Mouse (Mus musculus) stomach, embryonic 16.5 days (tissue): ENCODE measurements at regions not wholly inside any gene's neighbourhood (a gene's known extent, or its start where the extent isn't known, plus 50 kb on each side); places are given as distances from the start of the nearest gene placed in this dataset.

Experiments
- ATAC-seq: fragments of 200-750 bp; cut with Nextera tagmentation; 2 replicates; pipeline ENCODE4 v1.8.0; 2017; ENCODE audit warnings: moderate number of reproducible peaks, moderate TSS enrichment; ENCODE audit not compliant: insufficient read depth, low FRiP score
- H3K27ac ChIP-seq: fragments of 300-500 bp; sonication (generic); 2 replicates; pipeline ENCODE4 v1.5.1; 2014; ENCODE audit warnings: low read length
- H3K27me3 ChIP-seq: fragments of 300-500 bp; sonication (generic); 2 replicates; pipeline ENCODE4 v1.6.1; 2014; ENCODE audit warnings: low read length, control low read depth, mixed read lengths; ENCODE audit not compliant: control insufficient read depth, insufficient read depth
- H3K36me3 ChIP-seq: fragments of 300-500 bp; sonication (generic); 2 replicates; pipeline ENCODE4 v1.6.1; 2014; ENCODE audit warnings: low read length; ENCODE audit not compliant: control insufficient read depth, insufficient read depth
- H3K4me1 ChIP-seq: fragments of 300-500 bp; sonication (generic); 2 replicates; pipeline ENCODE4 v1.6.1; 2014; ENCODE audit warnings: low read length, control low read depth, mixed read lengths; ENCODE audit not compliant: control insufficient read depth, insufficient read depth
- H3K4me2 ChIP-seq: fragments of 300-500 bp; sonication (generic); 2 replicates; pipeline ENCODE4 v1.6.1; 2014; ENCODE audit warnings: low read depth, low read length, mixed read lengths
- H3K4me3 ChIP-seq: fragments of 300-500 bp; sonication (generic); replicated peaks from 2 replicates; pipeline ENCODE4 v1.5.1; 2014; ENCODE audit warnings: mild to moderate bottlenecking, low read length
- H3K9ac ChIP-seq: fragments of 300-500 bp; sonication (generic); 2 replicates; pipeline ENCODE4 v1.6.1; 2014; ENCODE audit warnings: low read length
- H3K9me3 ChIP-seq: fragments of 300-500 bp; sonication (generic); replicated peaks from 2 replicates; pipeline ENCODE4 v1.6.1; 2016; ENCODE audit warnings: low read length, control low read depth; ENCODE audit not compliant: control insufficient read depth
- WGBS: fragments of 180-500 bp; shearing (Covaris S2); extraction: QIAGEN DNeasy Blood & Tissue Kit; methylation state at CpG from one replicate; pipeline ENCODE4 v1.1.7; 2014; 5-methylcytosine and 5-hydroxymethylcytosine counted together

- 74% methylated on average over 4 of the region's 4 CpGs for WGBS
- H3K27me3 ChIP-seq: no peaks in the 10 kb centered on the region
- no peak overlapping the region for H3K4me2 ChIP-seq
- no peak for ATAC-seq
- no peaks in the 10 kb centered on the region for H3K9me3 ChIP-seq
- H3K27ac ChIP-seq: no peak overlapping the region
- H3K36me3 ChIP-seq: no peaks in the 10 kb centered on the region
- H3K4me1 ChIP-seq: no peaks in the 10 kb centered on the region
- H3K4me3 ChIP-seq: no peak overlapping the region
- no peak overlapping the region for H3K9ac ChIP-seq
Observed at GRCm38 (mm10) chr1:137474858-137475257, 514.6 kb upstream of the Nr5a2 start.

- Histone ChIP-seq H3K4me1 (no peaks in the 10 kb centered on the region), H3K9me3 (no peaks in the 10 kb centered on the region), H3K27me3 (no peaks in the 10 kb centered on the region), H3K9ac (no peak overlapping the region), H3K4me2 (no peak overlapping the region), H3K27ac (no peak overlapping the region), H3K4me3 (no peak overlapping the region), H3K36me3 (no peaks in the 10 kb centered on the region)
- 71% methylated on average over 4 of the region's 4 CpGs for WGBS
- ATAC-seq: no peak
Observed at GRCm38 (mm10) chr1:137473800-137474685, 513.8 kb upstream of the Nr5a2 start.

GRCm38 (mm10) chr1:137464971-137465370 is 504.7 kb upstream of the Nr5a2 start:
- H3K4me2 ChIP-seq: no peak overlapping the region
- H3K4me1 ChIP-seq: no peaks in the 10 kb centered on the region
- H3K27ac ChIP-seq: no peak overlapping the region
- no peaks in the 10 kb centered on the region for H3K36me3 ChIP-seq
- ATAC-seq: no peak
- 89% methylated on average over 5 of the region's 5 CpGs for WGBS
- H3K9me3 ChIP-seq: no peaks in the 10 kb centered on the region
- H3K27me3 ChIP-seq: no peaks in the 10 kb centered on the region
- no peak overlapping the region for H3K9ac ChIP-seq
- H3K4me3 ChIP-seq: no peak overlapping the region

GRCm38 (mm10) chr1:137461189-137461588 is 500.9 kb upstream of the Nr5a2 start:
- no peak for ATAC-seq
- Histone ChIP-seq H3K4me2 (no peak overlapping the region), H3K9me3 (no peaks in the 10 kb centered on the region), H3K27me3 (no peaks in the 10 kb centered on the region), H3K27ac (no peak overlapping the region), H3K4me3 (no peak overlapping the region), H3K9ac (no peak overlapping the region), H3K4me1 (no peaks in the 10 kb centered on the region), H3K36me3 (no peaks in the 10 kb centered on the region)
- 64% methylated on average over 1 of the region's 1 CpGs for WGBS

- no peak overlapping the region for H3K4me2 ChIP-seq
- H3K9me3 ChIP-seq: no peaks in the 10 kb centered on the region
- H3K27ac ChIP-seq: no peak overlapping the region
- ATAC-seq: no peak
- WGBS: 65% methylated on average over 7 of the region's 7 CpGs
- no peaks in the 10 kb centered on the region for H3K36me3 ChIP-seq
- no peak overlapping the region for H3K9ac ChIP-seq
- H3K4me1 ChIP-seq: no peaks in the 10 kb centered on the region
- no peaks in the 10 kb centered on the region for H3K27me3 ChIP-seq
- no peak overlapping the region for H3K4me3 ChIP-seq
Observed at GRCm38 (mm10) chr1:137453446-137454208, 493.4 kb upstream of the Nr5a2 start.

- 85% methylated on average over 1 of the region's 1 CpGs for WGBS
Observed at GRCm38 (mm10) chr1:137452749-137453148, 492.5 kb upstream of the Nr5a2 start.

GRCm38 (mm10) chr1:137446497-137446896 is 486.2 kb upstream of the Nr5a2 start:
- Histone ChIP-seq H3K27me3 (no peaks in the 10 kb centered on the region), H3K4me2 (no peak overlapping the region), H3K4me3 (no peak overlapping the region), H3K9me3 (no peaks in the 10 kb centered on the region), H3K27ac (no peak overlapping the region), H3K9ac (no peak overlapping the region), H3K4me1 (no peaks in the 10 kb centered on the region), H3K36me3 (no peaks in the 10 kb centered on the region)
- no peak for ATAC-seq
- 65% methylated on average over 3 of the region's 3 CpGs for WGBS

More at GRCm38 (mm10) chr1:137452749-137453148, 492.5 kb upstream of the Nr5a2 start:
- Histone ChIP-seq H3K9ac (no peak overlapping the region), H3K9me3 (no peaks in the 10 kb centered on the region), H3K27me3 (no peaks in the 10 kb centered on the region), H3K36me3 (no peaks in the 10 kb centered on the region), H3K4me2 (no peak overlapping the region), H3K4me3 (no peak overlapping the region), H3K27ac (no peak overlapping the region), H3K4me1 (no peaks in the 10 kb centered on the region)
- ATAC-seq: no peak

- Histone ChIP-seq H3K27me3 (no peaks in the 10 kb centered on the region), H3K9me3 (no peaks in the 10 kb centered on the region), H3K4me1 (no peaks in the 10 kb centered on the region), H3K27ac (no peak overlapping the region), H3K4me3 (no peak overlapping the region), H3K4me2 (no peak overlapping the region), H3K36me3 (no peaks in the 10 kb centered on the region), H3K9ac (no peak overlapping the region)
- WGBS: 94% methylated on average over 1 of the region's 1 CpGs
- no peak for ATAC-seq
Observed at GRCm38 (mm10) chr1:137428110-137428509, 467.9 kb upstream of the Nr5a2 start.

- ATAC-seq: no peak
- Histone ChIP-seq H3K36me3 (no peaks in the 10 kb centered on the region), H3K27me3 (no peaks in the 10 kb centered on the region), H3K9me3 (no peaks in the 10 kb centered on the region), H3K4me2 (no peak overlapping the region), H3K4me1 (no peaks in the 10 kb centered on the region), H3K27ac (no peak overlapping the region), H3K4me3 (no peak overlapping the region), H3K9ac (no peak overlapping the region)
- 82% methylated on average over 3 of the region's 3 CpGs for WGBS
Observed at GRCm38 (mm10) chr1:137418388-137418787, 458.1 kb upstream of the Nr5a2 start.
